Mouse (Mus musculus) spleen, embryonic (tissue): Measurements from ENCODE around the gene Fuca2.
"Not testable (repeated sequence)": the region's sequence is repeated elsewhere in the genome, so short reads cannot be mapped to it uniquely, and the experiment has no call there.

Experiments
- CTCF ChIA-PET: fragments of 350-600 bp; sonication (Branson Sonifier 250); formaldehyde crosslinking; loops from one replicate; lab custom pipeline; 2022; lab: Charles Lee

Gene Fuca2

GRCm38 (mm10) chr10:13499331-13499730 lies at the start of gene Fuca2:
Gene Fuca2 (plus strand): TSS chr10:13499540.
- CTCF ChIA-PET, result no interaction called here

- CTCF ChIA-PET, result no interaction called here
Observed at GRCm38 (mm10) chr10:13451640-13452039, 47.7 kb upstream of the Fuca2 start.

DNA sequence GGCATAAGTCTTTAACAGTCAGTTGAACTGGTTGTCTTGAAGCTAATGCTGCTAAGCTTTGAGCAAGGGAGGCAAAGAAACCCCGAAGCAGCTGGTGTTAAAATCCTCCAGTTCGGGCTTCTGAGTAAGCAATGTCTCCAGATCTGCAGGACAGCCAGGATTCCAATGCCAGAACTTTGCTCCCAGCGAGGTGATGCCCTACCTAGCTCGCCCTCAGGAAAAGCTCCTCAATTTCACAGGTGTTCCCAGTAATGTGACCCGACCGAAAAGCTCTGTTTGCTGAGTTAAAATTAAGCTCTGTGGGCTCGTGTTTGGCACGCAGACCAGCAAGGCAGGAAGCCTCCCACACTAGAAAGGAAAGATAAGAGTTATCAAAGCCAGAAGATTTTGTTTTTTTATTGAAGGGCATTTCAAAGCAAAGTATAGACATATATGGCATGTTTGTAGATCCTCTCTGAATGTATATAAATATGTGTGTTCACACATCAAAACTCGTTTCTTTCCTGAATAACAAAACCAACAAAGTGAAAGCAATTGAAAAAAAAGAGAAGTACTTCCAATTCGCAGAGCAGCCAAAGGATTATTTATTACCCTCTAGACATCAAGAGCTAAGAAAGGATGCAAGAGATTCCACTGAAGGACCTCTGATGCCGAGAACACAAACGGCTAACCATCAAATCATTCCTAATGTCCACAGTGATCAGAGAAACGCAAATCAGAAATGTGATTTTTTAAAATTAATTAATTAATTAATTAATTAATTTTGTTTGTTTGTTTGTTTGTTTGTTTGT lies 45.9 kb upstream of the Fuca2 start:
- CTCF ChIA-PET, result no interaction called here

GRCm38 (mm10) chr10:13464295-13464694 lies 35.0 kb upstream of the Fuca2 start:
- CTCF ChIA-PET, result not testable (repeated sequence)

- CTCF ChIA-PET, result no interaction called here
Observed at GRCm38 (mm10) chr10:13466925-13467324, 32.4 kb upstream of the Fuca2 start.

DNA sequence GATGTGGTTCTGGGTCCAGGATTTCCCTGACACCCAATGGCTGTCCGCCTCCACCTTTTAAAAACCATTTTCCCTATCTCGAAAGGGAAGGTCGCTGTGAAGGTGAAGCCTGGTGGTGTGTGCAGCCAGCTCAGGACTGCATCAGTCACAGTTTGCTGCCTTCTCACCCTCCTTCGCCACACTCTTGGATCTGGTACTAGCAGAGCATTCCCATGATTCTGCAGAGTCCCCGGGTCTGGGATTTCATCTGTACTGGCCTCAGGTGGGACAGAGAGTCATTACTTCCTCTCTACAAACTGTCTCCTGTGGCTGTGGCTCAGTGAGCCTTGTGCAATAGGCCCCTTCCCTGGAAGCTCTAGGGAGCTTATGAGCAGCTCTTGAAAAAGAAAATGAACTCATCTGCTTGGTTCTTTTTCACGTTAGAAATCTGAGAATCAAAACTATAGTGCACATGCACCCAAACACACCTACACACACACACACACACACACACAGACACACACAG lies 31.3 kb upstream of the Fuca2 start:
- CTCF ChIA-PET, result not testable (repeated sequence)

GRCm38 (mm10) chr10:13470236-13470635 lies 29.1 kb upstream of the Fuca2 start:
- CTCF ChIA-PET, result no interaction called here

DNA sequence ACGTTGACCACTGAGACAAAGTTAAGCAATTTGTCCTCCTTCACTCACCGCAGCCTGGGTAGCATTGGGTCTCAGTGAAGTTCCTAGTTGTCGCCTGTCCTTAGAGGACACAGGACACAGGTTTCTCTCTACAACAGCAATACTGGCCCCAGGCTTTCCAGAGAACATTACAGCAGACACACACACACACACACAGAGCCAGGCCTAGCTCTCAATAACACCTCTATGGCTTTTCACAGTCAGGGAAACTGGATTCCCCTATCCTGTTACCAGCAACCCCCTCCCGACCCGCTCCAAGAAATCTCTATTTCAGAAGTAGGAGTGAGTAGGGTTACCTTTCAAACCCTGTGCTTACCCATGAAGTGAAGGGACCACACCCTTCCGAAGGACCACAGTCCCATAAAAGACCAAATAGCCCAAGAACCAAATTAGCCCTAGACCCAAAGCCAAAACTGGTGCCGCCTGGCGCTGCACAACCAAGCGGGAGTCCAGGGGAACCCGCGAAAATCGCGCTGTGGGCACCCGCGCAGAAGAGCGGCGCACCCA lies 26.0 kb upstream of the Fuca2 start:
- CTCF ChIA-PET, result interaction anchor here (0.5 to 0.6 kb wide), 2 partner anchors 161 to 454 kb away, joined by 4 to 8 read pairs; no protein-coding TSS in a partner anchor

GRCm38 (mm10) chr10:13473833-13474567 lies 25.3 kb upstream of the Fuca2 start, which contains the start of gene Phactr2:
Gene Phactr2 (minus strand): TSS chr10:13474412.
- CTCF ChIA-PET, result interaction anchor here (0.6 kb wide), 1 partner anchor 453 kb away, joined by 4 read pairs; no protein-coding TSS in a partner anchor

DNA sequence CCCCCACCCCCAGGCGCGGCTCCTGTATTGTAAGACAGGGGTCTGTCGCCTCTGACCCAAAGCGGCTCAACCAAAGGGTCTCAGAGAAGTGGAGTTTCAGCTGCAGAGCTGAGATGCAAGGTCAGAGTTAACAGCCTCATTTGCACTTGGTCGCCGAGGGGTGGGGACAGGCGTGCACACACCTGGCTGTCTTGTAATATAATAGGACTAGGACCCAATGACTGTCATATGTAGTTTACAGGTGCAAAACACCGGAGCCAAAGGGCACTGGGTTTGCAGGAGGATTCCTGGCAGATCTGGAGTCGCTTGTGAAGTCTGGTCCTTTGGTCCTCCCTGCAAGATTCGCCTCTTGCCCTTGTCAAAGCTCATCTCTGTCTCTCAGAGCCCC lies 24.8 kb upstream of the Fuca2 start:
- CTCF ChIA-PET, result no interaction called here

DNA sequence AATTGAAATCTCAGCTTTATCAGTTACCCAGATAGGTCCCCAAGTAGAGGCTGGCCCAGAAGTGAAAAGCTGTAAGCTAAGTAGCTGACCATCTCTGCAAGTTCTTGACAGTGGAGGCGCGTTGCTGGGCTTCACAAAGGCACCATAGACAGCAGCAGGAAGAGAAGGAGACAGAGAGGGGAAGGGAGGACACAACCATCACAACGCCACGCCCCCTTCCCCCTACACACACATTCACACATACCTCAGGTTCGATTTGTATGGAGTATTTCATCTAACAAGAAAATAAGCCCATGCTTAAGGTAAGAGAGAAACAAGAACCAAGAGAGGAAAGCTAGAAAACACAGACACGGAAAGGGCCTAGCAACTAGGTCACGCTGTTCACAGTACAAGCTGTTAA lies 24.2 kb upstream of the Fuca2 start:
- CTCF ChIA-PET, result no interaction called here

DNA sequence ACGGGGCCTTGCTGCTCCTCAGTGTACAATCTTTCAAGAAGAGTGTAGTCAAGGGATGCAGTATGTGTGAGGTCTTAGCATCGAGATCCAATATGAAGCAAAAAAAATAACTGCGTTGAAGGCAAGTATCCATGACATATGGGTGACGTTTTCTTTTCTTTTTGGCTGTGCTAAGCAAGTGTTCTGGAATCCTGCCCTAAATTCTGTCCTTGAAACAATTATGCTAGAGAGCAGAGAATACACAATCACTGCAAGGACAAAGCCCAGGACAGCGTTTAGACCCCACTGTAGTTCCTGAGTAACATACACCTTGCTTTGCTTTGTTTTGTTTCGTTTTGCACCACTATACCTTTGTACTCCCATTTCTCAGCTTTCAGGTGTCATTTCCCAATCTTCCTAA lies 20.0 kb upstream of the Fuca2 start:
- CTCF ChIA-PET, result no interaction called here

- CTCF ChIA-PET, result no interaction called here
Observed at GRCm38 (mm10) chr10:13485958-13486357, 13.4 kb upstream of the Fuca2 start.

- CTCF ChIA-PET, result interaction anchor here (0.6 kb wide), 2 partner anchors 10 to 720 kb away, joined by 5 to 6 read pairs; no protein-coding TSS in a partner anchor
Observed at GRCm38 (mm10) chr10:13489671-13490070, 9.7 kb upstream of the Fuca2 start.

- CTCF ChIA-PET, result no interaction called here
Observed at GRCm38 (mm10) chr10:13493978-13494686, 5.2 kb upstream of the Fuca2 start.

DNA sequence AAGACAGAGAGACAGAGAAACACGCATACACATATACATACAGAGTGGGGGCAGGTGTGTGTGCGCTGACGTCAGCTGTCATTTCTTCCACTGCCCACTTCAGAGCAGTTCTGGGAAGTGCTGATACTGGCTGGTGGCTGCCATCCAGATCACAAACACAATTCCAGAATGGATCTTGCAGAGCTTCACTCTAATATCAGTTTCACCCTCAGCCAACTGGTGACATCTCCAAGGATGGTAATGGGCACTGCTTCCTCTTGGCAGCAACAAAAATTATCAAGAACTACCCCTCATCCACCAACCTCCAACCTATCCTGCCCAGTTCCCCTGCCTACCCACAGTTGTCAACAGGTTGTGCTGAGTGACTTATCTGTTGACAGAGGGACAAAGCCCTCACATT lies 3.0 kb upstream of the Fuca2 start:
- CTCF ChIA-PET, result interaction anchor here (0.6 kb wide), 1 partner anchor 64 kb away, joined by 3 read pairs; no protein-coding TSS in a partner anchor

DNA sequence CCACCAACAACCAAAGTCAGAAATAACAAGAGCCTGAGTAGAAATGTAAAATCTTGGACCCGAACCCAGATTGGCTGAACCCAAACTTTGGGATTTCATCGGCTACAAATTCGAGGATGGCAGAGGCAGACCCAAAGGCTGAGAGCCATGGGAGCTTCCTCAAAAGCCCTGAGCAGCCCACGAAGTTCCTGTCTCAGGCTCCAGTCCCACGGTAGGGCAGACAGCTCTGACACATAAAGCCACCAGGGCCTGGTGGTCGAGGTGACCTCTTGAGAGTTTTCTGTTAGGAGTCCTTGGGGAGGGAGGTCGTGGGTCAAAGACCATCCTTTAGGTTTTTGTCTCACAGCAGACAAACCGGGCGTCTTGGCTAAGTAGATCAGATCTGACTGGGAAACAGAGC lies 1.1 kb downstream of the Fuca2 start:
- CTCF ChIA-PET, result interaction anchor here (0.6 kb wide), 1 partner anchor 477 kb away, joined by 3 read pairs; no protein-coding TSS in a partner anchor

DNA sequence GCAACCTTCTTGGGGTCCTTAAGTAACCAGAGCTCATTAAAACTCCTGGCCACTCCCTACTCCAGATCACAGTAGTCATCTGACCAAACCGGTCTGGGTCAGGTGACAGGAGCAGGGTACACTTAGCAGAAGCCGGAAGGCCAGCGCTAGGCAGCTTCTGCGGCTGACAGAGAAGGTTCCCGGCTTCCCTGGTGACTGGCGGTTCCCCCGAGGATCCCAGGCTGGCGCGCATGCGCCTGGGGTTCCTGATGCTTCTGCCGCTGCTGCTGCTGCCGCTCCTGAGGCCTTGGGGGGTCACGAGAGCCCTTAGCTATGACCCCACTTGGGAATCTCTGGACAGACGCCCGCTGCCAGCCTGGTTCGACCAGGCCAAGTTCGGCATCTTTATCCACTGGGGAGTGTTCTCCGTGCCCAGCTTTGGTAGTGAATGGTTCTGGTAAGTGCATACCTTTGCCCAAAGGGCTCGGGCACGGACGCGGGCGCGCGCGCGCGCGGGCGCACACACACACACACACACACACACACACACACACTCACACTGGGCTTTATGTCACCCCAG lies 1.7 kb downstream of the Fuca2 start:
- CTCF ChIA-PET, result interaction anchor here (0.6 kb wide), 1 partner anchor 477 kb away, joined by 3 read pairs; no protein-coding TSS in a partner anchor

GRCm38 (mm10) chr10:13501533-13501932 lies 2.2 kb downstream of the Fuca2 start:
- CTCF ChIA-PET, result not testable (repeated sequence)

DNA sequence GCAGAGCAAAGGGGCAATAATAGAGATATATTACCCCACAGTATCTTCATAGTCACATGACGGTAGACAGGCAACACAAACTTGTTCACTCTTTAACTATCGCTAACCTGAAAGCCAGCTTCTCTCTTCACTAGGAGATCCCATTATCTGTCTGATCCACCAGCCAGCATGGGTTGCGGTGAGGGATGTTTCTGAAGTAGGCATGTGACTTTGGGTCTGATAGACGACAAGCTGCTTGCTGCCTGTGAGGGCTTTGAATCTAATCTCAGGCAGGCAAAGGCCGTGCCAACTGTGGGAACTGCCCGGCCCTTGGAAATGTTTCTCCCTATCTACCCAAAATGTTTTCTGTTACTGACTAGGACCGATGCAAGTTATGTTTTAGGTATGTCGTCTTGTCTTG lies 3.0 kb downstream of the Fuca2 start:
- CTCF ChIA-PET, result interaction anchor here (0.7 kb wide), 1 partner anchor 464 kb away, joined by 3 read pairs; no protein-coding TSS in a partner anchor

DNA sequence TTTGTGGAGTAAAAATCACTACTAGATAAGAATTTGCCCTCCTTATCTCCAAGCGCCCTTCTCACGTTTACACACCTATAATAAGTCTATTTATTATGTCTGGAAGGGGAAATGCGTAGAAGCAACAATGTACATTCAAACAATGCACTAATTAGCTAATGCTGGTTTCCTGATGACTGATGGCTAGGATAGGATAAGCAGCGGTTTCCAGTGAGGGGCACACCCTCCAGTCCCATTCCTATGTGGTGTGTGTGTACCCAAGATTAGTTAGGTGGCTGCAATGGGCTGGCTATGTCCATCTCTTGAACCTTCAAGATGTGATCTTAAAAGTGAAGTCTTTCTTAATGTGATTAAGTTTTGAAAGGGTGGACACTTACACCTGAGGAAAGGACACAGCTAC lies 22.5 kb downstream of the Fuca2 start:
- CTCF ChIA-PET, result no interaction called here
